Mouse (Mus musculus): ENCODE results near the gene Brip1. TPM values are rescaled to one million over a fixed set of nuclear protein-coding genes. Genes with fewer than 3 reads are reported as not detected.

Brip1 gene
- polyA plus RNA-seq, 1 experiment from 2014 or later: 4.9 TPM

GRCm38 (mm10) chr11:86008211-86008905 is 192.6 kb downstream of the Brip1 start:
- H3K36me3 ChIP-seq (ENCODE audit: control insufficient read depth, insufficient read depth): no peaks in the 10 kb centered on the region
- H3K9me3 ChIP-seq (ENCODE audit: control insufficient read depth): no peaks in the 10 kb centered on the region
- 81% methylated on average over 10 of the region's 10 CpGs for WGBS
- H3K27ac ChIP-seq (ENCODE audit: low read depth, low read length): no peak overlapping the region
- TF ChIP-seq CTCF (IDR thresholded peaks at IDR 0.05; ENCODE audit: low read depth): no peak
- H3K9ac ChIP-seq (ENCODE audit: low read depth, low read length): no peak overlapping the region
- no peaks in the 10 kb centered on the region for H3K4me1 ChIP-seq (replicated peaks; ENCODE audit: control insufficient read depth, insufficient read depth, low read length)
- H3K4me2 ChIP-seq (replicated peaks; ENCODE audit: low read depth): no peak overlapping the region
- no peak for ATAC-seq
- H3K4me3 ChIP-seq (ENCODE audit: low read depth, low read length): no peak overlapping the region
- no peaks in the 10 kb centered on the region for H3K27me3 ChIP-seq (replicated peaks; ENCODE audit: control insufficient read depth, insufficient read depth, low read length)

Other genes with a start within 250 kb of the Brip1 start
- gene Ints2, start 56.4 kb upstream of the Brip1 start, polyA plus RNA-seq (2015; fragmentation: Nextera tagmentation; extraction: Ambion mirVana): 4.1 and 5.2 TPM in 2 replicates
- 6.1 and 6.4 TPM in 2 replicates for gene Med13, start 156.4 kb upstream of the Brip1 start, polyA plus RNA-seq (2015; fragmentation: Nextera tagmentation; extraction: Ambion mirVana)

Measured in intestine, postnatal 0 days (tissue).